Mouse (Mus musculus) thymus, postnatal 25 days (tissue): ENCODE measurements at regions not wholly inside any gene's neighbourhood (a gene's known extent, or its start where the extent isn't known, plus 50 kb on each side); places are given as distances from the start of the nearest gene placed in this dataset.

Experiments
- DNase-seq: peaks from one replicate; pipeline ENCODE4 v3.0.0; 2022

- DNase-seq = no peak
These were observed 197.9 kb upstream of the Mctp2 start for GRCm38 (mm10) chr7:72504268-72504667.

DNA sequence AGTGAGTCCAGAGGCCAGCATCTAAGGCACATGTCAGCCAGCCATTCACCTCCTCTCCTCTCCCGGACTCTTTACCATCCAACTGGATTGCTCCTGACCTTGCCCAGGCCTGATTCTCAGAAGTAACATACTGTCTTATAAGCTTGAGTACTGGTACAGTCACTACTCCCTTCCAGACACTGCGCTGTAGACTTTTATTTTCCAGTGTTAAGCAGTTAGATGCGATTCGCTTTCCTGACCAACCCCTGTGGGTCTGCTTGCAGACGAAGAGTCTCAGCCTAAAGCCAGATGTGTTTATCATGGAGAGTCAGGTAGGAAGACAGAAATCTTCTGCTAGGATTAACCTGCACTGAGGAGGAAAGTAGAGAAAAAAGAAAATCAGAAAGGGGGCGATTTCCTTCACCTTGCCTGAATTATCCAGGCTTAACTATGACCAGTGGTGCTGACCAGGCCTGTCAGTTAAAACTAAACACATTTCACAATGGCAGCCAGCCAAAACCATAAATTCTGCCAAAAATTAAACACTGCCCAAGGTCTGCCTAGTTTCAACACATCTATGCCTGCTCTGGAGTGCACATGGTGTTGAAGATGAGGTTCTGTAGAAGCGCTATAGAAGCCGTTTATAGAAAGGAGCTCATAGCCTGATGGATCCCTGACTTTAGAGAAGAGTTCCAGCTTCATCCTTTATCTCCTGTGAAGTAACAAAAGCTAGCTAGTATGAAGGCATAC, 199.5 kb upstream of the Mctp2 start:
- DNase-seq = no peak

DNA sequence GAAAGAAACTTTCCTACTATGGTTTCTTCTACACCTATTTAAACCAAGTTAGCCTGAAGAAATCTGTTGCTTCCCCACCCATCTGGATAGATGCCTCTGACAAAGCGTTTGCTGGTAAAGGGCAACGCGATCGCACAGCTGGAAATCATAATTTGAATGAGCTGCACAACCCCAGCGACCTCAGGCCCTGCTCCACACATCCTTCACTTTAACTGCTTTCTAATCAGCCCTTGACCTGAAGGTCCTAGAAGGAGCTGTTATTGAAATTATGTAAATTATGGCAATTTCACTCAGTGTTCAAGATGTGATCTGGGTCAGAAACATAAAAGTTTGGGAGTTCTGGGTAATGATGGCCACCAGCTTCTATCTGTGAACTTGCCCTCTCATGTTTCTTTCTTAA, 201.5 kb upstream of the Mctp2 start:
- no peak for DNase-seq

- no peak for DNase-seq
These were observed 203.7 kb upstream of the Mctp2 start for GRCm38 (mm10) chr7:72510116-72510515.

GRCm38 (mm10) chr7:72513446-72513845, 207.0 kb upstream of the Mctp2 start:
- DNase-seq = no peak

- no peak for DNase-seq
These were observed 208.4 kb upstream of the Mctp2 start for GRCm38 (mm10) chr7:72514851-72515250.

- DNase-seq = no peak
These were observed 212.1 kb upstream of the Mctp2 start for GRCm38 (mm10) chr7:72518421-72518972.

DNA sequence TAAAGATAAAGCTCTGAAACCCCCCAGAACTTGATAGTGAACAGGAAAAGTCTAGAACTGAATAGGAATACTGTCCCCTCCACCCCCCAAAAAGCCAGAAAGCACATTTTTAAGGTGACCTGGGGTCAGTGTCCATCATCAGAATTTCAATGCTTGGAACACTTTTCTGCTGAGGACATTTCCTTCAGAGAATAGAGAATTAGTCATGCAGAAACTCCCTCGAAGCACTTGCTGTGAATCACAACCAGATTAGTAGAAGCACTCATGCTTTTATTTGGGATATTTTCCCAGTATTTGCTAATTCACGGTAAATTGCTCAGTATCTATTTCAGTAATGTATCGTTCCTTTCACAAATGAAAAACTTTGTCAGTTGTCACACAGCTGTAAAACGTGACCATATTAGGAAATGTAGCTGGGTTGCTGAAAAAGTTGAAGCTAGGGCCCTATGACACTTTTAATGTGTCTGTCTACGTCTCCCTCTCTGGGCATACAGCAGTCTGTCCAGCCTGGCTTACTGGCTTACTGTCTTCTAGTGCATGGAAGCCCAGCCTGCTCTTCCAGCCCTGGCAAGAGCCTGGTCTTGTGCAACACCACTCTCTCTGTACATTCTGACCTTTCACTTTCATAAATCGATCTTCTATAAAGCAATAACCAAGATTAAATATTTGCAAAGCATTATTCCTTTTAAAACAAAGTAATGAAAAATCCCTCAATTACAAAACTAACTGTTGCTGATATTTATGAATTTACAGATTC, 213.1 kb upstream of the Mctp2 start:
- DNase-seq = no peak

- no peak for DNase-seq
These were observed 222.5 kb upstream of the Mctp2 start for GRCm38 (mm10) chr7:72528873-72529272.

GRCm38 (mm10) chr7:72538288-72538687, 231.9 kb upstream of the Mctp2 start:
- DNase-seq = no peak

- no peak for DNase-seq
These were observed 233.5 kb upstream of the Mctp2 start for GRCm38 (mm10) chr7:72539915-72540314.

DNA sequence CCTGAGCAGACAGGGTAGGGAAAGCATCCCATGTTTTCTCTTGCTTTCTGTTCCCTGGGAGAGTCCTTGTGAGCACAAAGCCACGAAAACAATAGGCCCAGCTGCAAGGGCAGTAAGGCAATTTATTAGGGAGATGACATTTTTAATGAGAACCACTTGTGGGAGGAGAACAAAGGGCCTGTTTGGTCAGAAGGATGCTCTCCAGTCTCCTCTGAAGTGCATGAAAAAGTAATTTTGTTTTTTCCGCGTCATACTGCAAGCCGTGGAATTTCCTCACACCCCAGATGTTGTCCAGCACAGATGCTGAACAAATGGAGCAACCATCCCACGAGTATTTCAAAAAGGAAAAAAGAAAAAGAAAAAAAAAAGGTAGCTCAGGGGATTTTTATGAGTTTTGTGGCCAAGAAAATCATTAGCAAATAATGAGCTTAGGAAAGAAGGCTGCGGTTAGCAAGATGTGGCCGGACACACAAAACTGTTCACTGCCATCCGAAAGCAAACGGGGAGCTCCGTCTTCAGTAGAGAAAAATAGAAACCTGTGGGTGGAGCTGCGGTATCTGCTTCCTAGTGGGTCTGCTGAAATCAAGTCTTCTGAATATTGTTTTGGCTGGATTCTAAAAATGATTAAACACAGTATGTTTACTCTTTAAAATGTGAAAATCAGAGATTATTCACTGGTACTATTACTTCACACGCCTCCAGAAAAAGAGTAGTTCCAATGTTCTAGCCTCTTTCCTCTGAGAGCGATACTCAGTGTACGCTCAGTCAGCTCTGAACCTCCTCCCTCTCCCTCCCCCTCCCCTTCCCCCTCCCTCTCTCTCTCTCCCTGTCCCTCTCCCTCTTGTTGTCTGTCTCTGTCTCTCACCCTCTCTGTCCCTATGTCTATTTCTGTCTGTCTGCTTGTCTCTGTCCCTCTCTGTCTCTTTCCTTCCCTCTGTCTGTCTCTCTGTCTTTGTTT, 235.4 kb upstream of the Mctp2 start:
- no peak for DNase-seq

DNA sequence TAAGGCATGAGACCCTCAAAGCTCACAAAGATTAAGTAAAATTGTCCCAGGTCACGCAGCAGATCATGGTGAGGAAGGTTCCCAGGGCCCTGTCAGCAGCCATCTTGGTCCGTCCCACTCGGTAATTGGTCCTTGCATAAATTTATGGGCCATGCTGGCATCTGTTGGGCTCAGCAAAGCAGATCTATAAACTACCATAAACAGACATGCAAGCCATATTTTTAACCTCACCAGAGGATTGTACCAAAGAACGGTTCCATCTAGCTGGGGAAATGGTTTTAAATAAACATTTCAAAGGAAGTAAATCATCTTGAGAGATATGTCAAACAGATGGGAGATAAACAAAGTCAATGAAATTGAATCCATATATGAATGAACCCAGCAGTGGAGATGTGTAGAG, 237.1 kb upstream of the Mctp2 start:
- DNase-seq = no peak

DNA sequence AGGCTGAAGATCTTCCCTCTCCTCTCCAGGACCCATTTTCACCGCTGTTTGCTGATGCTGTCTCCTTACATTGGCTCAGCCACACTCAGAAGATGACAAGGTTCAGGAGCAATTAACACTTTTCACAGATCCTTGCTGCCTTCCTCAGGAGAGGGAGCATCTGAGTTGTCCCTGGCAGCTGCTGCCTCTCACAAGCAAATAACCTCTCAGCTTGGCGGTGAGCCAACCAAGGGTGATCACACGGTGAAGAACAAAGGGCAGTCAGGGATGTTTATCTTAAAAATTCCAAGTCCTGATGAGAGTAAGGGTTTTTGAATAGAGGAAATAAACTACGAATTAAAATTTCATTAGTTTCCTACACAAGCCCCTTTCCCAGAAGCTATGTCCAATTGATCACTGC, 237.5 kb upstream of the Mctp2 start:
- DNase-seq = no peak

- no peak for DNase-seq
These were observed 261.0 kb upstream of the Mctp2 start for GRCm38 (mm10) chr7:72567378-72567777.

GRCm38 (mm10) chr7:72569177-72569576, 262.8 kb upstream of the Mctp2 start:
- DNase-seq = no peak

DNA sequence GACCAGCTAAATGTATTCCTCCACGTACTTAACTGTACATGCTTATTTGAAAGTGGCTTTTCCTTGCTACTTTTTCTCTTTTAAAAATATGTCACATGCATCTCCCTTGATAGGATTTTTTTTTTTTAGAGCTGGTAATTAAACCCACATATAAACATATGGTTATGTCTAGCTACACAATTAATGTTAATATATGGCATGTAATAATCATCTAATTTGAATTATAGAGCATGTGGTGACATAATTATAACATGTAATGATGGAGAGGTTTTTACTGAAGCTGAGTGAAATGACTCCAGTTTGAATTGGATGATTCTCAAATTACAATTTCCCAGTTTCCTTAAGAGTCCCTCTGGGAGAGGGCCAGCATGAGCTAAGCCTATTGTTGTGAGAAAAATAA, 267.9 kb upstream of the Mctp2 start:
- no peak for DNase-seq

DNA sequence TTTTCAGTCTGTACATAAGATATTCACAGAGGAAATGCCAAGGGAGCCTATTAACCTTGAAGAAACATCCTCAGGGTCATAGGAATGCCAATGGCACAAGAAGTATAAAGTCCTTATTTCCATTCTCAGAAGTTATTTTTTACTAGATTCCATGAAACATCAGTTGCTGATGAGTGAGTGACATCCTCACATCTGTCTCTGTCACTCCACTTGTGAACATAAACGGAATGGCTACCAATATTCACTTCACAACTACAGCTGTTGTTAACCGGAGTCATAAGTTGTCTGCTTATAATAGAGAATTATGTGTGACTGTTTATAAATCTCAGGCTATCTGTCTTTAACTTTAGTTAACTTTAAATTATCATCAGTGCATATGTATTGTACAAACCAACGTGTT, 278.0 kb upstream of the Mctp2 start:
- DNase-seq = no peak

DNA sequence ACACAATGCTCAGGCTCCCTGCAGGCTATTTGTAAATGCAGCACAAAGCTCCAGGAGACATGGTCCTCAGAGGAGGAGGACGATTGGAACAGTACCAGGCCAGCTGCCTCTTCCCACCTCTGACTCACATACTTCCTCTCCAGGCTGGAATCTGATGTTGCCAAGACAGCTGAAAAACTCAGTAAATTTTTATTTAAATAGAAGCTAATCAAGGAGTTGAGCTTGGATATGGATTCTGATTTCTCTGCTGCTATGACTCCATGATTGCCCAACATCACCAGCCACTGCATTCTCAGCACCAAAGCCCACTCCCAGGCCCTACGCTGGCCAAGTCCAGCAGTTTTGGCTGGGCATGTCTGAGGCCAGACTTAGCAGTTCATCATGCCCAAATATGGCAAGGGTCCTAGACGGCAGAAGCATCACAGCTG, 282.8 kb upstream of the Mctp2 start:
- DNase-seq = no peak

GRCm38 (mm10) chr7:72590351-72591115, 284.1 kb upstream of the Mctp2 start:
- DNase-seq = no peak

DNA sequence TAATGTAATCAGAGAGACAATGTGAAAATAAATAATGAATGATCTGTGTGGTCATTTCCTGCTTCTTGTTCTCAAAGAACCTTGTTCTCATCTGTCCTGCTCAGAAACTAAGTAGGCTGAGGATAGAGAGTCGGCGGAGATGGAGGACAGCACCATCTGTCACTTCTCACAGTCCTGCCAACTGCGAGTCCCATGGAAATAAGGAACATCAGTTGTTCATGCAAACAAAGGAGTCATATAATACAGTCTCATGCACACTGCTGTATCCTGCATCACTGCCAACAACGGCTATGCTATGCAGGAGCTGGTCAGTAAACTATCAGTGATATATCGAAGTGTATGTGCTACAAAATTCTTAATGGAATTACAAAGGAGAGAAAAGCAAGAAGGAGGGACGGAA, 285.7 kb upstream of the Mctp2 start:
- no peak for DNase-seq

GRCm38 (mm10) chr7:72592649-72593048, 286.2 kb upstream of the Mctp2 start:
- no peak for DNase-seq
